Mouse (Mus musculus): ENCODE data around the gene Ptbp1.
A peak's percentile ranks its signal among the peaks of the same experiment; 100 is the strongest.

Ptbp1 gene

GRCm38 (mm10) chr10:79858416-79859074 is 4.3 kb downstream of the Ptbp1 start:
- ATAC-seq (ENCODE audit: low TSS enrichment): no peak

DNA sequence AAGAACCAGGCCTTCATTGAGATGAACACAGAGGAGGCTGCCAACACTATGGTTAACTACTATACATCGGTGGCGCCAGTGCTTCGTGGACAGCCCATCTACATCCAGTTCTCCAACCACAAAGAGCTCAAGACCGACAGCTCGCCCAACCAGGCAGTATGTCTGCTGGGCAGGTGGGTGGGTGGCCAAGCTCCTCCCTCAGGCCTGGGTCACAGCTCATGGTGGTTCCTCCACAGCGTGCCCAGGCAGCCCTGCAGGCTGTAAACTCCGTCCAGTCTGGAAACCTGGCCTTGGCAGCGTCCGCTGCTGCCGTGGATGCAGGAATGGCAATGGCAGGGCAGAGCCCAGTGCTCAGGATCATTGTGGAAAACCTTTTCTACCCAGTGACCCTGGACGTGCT is 4.9 kb downstream of the Ptbp1 start:
- no peak for ATAC-seq (ENCODE audit: low TSS enrichment)

DNA sequence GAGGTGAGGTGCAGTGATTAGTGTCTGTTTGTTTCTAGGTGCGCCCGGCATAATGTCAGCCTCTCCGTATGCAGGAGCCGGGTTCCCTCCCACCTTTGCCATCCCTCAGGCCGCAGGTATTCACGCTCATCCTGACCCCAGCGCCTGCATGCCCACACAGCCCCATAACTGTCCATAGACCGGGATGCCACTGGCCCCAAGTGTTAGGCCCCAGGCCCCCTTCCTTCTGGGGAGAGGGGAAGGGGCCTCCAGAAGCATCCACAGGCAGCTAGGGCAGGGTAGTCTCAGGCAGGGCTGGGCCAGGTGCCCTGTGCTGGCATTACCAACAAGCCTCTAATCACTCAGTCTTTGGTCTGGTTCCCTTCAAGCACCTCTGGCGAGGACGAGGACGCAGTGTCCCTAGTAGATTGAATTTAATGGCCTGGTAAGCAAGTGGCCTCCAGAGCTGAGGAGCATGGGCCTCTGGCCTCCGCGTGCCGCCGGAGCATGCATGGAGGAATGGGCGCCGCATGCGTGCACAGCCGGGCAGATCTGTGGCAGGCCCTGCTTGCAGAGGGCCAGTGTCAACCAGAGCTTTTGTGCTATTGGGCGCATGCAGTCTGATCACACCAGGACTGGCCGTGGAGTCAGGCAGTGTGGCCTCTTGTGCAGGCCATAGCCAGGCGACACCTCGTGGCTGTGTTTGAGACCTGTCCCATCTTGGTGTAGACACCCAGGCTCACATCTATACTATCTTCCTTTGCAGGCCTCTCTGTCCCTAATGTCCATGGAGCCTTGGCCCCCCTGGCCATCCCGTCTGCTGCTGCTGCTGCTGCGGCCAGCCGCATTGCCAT is 6.1 kb downstream of the Ptbp1 start:
- no peak for ATAC-seq (ENCODE audit: low TSS enrichment)

GRCm38 (mm10) chr10:79861230-79862048 is 7.2 kb downstream of the Ptbp1 start:
- no peak for ATAC-seq (ENCODE audit: low TSS enrichment)

DNA sequence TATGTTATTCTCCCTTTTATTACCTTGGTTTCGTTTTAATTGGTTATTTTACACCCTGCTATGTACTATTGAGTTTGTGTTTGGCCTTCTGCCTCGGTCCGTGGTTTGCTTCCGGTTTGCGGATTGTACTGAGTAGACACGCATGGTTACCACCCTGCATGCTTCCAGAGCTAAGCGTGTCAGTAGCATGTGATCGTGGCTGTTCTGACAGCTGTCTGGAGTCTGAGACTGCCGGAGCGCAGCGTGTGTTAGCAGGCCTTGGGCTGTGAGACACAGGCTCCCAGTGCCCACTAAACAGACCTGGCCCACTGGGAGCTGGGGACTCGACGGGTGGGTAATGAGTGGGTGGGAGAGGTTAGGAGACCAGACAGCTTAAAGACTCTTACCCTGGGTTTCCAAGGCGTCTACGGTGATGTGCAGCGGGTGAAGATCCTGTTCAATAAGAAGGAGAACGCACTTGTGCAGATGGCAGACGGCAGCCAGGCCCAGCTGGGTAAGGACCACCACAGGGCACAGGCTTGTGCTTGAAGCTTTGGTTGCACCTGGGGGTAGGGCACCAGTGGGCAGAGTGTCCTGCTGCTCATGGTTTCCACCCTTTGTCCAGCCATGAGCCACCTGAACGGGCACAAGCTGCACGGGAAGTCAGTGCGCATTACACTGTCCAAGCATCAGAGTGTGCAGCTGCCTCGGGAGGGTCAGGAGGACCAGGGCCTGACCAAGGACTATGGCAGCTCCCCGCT is 8.0 kb downstream of the Ptbp1 start:
- no peak for ATAC-seq (ENCODE audit: low TSS enrichment)

DNA sequence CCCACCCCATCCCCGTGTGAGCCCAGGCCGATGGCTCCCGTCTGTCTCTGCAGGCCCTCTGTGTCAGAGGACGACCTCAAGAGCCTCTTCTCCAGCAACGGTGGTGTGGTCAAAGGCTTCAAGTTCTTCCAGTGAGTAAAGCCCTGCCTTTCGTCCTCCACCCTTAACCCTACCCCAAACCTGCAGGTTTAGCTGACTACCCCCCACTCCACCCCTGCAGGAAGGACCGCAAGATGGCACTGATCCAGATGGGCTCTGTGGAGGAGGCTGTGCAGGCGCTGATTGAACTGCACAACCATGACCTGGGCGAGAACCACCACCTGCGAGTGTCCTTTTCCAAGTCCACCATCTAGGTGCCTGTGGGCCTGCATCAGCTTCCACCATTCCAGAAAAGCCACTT is 8.7 kb downstream of the Ptbp1 start:
- ATAC-seq (ENCODE audit: low TSS enrichment): no peak

GRCm38 (mm10) chr10:79864351-79865188 is 10.3 kb downstream of the Ptbp1 start:
- ATAC-seq (ENCODE audit: low TSS enrichment): peak; percentile 66; the same call in 1 of the 2 replicates

DNA sequence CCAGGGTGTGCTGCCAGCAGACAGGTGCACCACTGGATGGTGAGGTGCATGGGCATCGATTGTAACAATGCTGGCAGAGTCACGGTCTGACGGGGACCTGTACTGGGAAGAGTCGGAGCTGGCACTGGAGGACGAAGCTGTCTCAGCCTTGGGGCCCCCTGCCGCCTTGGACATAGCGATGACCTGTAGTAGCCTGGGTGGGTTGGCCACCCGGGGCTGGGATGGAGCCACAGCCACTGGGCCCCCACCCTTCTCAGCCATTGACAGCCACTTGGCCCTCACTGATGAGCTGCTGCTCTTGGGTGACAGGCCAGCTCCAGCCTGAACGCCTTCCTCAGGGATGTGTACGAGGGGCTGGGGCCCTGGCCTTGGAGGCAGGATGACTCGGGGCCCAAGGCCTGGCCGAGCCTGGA is 11.0 kb downstream of the Ptbp1 start:
- no peak for ATAC-seq (ENCODE audit: low TSS enrichment)

DNA sequence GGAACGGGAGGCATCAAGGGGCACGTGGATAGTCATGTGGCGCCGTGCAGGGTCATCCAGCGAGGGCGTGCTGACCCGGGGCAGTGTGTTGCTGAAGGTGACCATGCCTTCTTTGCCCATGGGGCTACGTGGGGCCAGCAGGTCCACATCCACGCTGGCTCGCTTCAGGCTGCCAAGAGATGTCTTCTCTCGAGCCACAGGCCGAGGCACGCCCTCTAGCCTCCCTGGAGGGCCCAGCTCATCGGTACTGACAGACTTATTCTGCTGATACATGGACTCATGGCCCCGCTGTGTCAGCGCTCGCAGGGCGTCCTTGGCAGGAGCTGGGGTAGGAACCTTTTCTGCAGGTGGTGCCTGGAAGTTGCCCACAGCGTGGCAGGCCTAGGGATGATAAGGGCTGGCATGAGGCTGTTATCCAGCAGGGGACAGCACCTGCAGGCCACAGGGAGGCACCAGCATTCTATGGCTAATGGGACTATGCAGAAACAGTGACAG is 11.6 kb downstream of the Ptbp1 start:
- no peak for ATAC-seq (ENCODE audit: low TSS enrichment)

DNA sequence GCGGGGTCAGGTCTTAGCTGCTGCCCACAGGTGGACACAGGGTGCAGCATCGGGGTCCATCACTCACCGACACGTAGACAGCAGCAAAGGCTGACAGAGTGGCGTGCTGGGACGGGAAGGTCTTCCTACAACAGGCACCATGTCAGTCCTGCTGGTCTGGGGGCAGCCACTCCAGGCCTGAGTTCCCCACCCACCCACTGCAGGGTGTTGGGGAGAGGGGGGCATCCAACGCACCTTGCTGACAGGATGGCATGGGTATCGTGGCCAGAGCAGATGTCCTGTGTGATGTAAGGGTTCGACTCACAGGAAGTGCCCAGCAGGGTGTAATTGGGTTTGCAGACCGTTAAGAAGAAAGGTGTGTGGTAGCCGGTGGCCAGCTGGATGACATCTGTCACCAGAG is 12.4 kb downstream of the Ptbp1 start:
- ATAC-seq (ENCODE audit: low TSS enrichment): no peak

DNA sequence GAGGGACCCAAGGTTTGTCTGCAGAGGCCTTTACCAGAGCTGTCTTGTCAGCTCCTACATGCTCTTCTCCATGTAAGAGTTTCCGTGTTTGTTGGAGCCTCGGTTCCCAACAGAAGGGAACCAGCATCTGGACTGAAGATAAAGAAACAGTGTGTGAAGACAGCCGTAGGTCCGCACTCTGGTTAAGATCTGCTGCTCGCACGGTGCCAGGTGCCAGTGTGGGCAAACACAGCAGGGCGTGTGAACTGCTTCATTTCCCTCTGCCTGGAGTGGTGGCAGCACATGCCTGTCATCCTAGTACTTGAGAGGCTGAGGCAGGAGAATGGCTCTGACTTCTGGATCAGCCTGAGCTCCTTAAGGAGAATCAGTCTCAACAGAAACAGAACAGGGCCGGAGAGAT is 17.6 kb downstream of the Ptbp1 start:
- ATAC-seq (ENCODE audit: low TSS enrichment): peak; percentile 41; the same call in 1 of the 2 replicates

DNA sequence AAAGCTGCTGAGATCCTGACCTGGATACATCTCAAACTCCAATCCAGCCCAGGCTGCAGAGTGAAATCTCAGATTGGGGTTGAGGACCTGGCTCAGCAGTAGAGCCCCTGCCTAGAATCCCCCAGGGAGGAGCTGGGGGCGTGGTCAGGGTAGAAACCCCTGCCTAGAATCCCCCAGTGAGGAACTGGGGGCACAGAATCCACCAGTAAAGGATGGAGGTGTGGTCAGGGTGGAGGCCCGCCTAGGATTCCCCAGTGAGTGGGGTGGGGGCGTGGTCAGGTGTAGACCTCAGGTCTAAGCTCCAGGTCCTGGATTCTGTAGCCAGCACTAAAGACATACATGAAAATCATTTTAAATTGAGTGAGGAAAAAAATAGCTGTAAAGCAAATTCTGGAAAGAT is 18.6 kb downstream of the Ptbp1 start:
- ATAC-seq (ENCODE audit: low TSS enrichment): no peak

- no peak for ATAC-seq (ENCODE audit: low TSS enrichment)
These were observed 19.1 kb downstream of the Ptbp1 start for GRCm38 (mm10) chr10:79873313-79873712.

- no peak for ATAC-seq (ENCODE audit: low TSS enrichment)
These were observed 19.6 kb downstream of the Ptbp1 start for GRCm38 (mm10) chr10:79873715-79874289.

DNA sequence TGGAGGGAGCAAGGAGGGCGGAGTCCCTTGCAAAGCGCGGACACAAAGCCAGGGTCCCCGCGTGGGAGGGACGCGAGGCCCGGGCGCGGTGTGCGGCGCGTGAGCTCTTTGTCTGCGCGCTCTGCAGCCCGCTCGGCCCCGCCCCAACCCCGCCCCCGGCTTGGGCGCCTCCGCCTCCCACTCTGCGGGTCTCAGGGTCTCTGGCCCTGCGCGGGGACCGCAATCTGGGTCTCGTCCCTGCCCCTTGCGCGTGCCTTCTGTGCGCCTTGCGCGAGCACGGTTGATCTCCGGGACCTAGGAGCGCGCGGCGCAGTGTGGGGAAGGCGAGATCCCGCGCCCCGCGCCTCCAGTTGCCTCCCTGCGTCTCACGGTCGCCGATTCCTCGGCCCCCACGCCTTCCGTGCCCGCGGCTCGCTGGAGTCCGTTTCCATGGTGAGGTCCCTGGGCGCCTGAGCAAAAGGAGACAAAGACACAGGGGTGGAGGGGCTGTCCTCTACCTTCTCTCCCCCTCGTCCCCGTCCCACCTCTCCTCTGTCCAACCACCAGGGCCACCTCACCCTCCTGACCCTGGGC is 20.1 kb downstream of the Ptbp1 start, which contains the start of the genes Prtn3 and Plppr3:
Gene Prtn3, plus strand, starts transcription at position 187 of the 573 bp plus-strand sequence.
Gene Plppr3, minus strand, starts transcription at position 345 of the 573 bp plus-strand sequence.
- peak; percentile 14; the same call in 1 of the 2 replicates for ATAC-seq (ENCODE audit: low TSS enrichment)

DNA sequence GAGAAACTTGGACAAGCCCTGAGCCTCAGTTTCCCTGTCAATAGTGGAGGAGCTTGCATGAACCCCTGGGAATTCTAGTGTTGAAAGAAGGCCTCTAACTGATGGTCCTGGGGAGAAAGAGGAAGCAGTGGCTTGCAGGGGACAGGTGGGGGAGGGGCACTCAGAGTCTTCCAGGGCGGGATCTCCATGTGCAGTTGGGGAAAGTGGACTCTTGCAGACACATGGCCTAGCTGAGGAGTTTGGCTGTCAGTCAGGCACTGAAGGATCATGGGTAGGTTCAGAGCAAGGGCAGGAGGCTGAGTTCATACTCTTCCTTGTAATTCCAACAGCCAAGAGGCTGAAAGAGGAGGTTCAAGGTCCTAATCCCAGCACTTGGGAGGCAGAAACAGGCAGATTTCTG is 22.9 kb downstream of the Ptbp1 start:
- ATAC-seq (ENCODE audit: low TSS enrichment): no peak

DNA sequence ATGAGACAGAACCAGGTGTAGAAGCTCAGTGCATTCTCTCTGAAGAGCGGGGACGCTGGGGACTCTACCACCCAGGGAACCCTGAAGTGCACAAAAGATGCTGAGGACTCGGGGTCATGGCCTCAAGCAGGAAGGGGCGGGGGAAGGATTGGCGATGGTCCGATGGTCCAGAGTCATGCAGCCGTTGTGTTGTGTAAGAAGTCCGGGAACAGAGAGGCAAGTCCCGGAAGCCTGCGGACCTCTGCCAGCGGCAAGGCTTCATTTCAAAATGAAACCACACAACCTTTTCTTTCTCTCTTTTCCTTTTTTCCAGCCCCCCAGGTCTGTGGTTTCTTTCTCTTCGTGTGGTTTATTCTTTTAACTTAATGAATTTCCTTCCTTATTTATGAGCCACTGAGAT is 23.5 kb downstream of the Ptbp1 start:
- no peak for ATAC-seq (ENCODE audit: low TSS enrichment)

- no peak for ATAC-seq (ENCODE audit: low TSS enrichment)
These were observed 25.3 kb downstream of the Ptbp1 start for GRCm38 (mm10) chr10:79879527-79879926.

GRCm38 (mm10) chr10:79880721-79881120 is 26.5 kb downstream of the Ptbp1 start:
- ATAC-seq (ENCODE audit: low TSS enrichment): no peak

DNA sequence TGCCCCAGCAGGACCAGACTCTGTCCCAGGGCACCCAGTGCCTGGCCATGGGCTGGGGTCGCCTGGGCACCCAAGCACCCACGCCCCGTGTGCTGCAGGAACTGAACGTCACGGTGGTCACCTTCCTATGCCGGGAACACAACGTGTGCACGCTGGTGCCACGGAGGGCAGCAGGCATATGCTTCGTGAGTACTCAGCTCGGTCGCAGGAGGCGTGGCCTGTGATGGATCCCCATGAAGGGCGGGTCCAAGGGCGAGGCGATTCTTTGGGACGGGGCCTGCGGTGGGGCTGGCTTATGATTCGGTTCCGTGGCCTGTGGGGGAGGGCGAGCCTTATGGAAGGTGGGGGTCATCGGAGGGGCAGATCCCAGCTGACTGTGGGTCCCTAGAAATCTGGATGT is 27.8 kb downstream of the Ptbp1 start:
- no peak for ATAC-seq (ENCODE audit: low TSS enrichment)

Measured in frontal cortex, adult (tissue).